Mouse (Mus musculus): ENCODE measurements at regions not wholly inside any gene's neighbourhood (a gene's known extent, or its start where the extent isn't known, plus 50 kb on each side); places are given as distances from the start of the nearest gene placed in this dataset.
A peak's percentile ranks its signal among the peaks of the same experiment; 100 is the strongest.

DNA sequence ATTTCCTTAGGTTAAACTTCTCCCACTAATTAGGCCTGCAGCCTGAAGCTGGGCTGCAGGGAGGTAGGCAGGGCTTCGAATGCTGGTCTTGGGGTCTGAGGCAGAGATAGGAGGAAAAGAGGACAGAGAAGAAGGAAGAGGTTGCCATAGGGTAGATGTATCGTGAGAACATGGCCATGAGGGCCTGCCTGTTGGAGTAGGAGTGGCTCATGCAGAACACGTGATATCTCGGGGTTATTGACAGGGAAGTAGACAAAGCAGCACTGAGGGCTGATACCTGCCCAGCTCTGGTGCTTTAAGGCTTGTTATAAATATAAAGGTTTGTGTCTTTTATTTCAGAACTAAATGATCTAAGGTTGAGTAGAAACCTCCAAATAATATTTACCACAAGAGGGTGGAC, 628.9 kb downstream of the Zfp706 start:
- no peak for DNase-seq

GRCm38 (mm10) chr15:36376551-36376950, 631.0 kb downstream of the Zfp706 start:
- DNase-seq = peak; percentile 11

- no peak for DNase-seq
Observed at GRCm38 (mm10) chr15:36375549-36375885, 632.1 kb downstream of the Zfp706 start.

- DNase-seq = peak; percentile 83
Observed at GRCm38 (mm10) chr15:36374732-36375548, 632.6 kb downstream of the Zfp706 start.

- peak; percentile 11 for DNase-seq
Observed at GRCm38 (mm10) chr15:36373900-36374611, 633.5 kb downstream of the Zfp706 start.

DNA sequence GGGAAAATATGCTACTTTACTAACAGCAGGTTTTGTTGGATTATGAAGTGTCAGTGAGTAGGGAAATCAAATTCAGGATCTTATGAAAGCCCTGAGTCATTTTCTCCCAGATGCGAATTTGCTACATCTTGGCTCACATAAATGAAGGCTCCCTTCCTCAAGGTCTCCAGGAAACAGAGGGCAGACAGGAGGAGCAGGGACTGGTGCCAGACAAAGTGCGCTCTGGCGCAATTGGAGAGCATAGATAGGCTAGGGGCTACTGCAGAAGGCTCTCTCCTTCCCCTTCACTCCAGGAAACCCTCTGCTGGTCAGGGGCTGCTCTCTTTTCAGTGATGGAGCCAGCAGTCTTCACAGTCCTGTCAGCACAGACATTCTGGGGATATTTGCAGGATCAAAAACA, 634.1 kb downstream of the Zfp706 start:
- no peak for DNase-seq

DNA sequence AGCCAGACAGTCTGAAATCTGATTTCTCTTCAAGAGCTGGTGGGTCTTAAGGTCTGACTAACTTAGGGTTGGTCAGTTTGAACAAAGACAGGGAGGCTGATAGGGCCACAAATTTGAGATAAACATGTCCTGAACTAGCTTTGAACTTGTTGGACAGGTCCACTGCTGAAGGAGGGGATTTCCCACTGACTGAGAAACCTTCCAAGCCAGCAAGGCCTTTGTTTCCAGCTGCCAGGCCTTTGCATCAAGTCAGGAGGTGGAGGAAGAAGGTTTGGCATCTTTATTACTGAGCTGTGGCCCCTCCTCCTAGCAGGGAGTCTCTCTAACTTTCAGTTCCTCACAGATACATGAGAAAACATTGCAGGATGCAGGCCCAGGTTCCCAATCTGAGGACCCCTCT, 636.2 kb downstream of the Zfp706 start:
- no peak for DNase-seq

- DNase-seq = no peak
Observed at GRCm38 (mm10) chr15:36370906-36371305, 636.7 kb downstream of the Zfp706 start.

DNA sequence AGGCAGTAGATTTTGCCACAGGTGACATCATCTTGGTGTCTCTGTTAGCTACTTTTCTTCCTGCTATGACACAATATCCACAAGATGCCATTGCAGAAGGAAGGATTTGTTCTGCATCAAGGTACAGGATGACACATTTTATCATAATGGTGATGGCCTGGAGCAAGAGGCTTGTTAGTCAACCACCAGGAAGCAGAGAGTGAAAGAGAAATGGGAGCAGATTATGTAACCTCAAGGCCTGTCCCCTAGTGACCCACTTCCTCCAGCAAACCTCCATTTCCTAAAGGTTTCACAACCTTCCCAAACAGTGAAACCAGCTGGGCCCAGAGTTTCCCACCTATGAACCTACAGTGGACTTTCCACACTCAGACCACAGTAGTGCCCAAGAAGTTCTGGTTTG, 640.3 kb downstream of the Zfp706 start:
- no peak for DNase-seq

GRCm38 (mm10) chr15:36364757-36365156, 642.8 kb downstream of the Zfp706 start:
- no peak for DNase-seq

DNA sequence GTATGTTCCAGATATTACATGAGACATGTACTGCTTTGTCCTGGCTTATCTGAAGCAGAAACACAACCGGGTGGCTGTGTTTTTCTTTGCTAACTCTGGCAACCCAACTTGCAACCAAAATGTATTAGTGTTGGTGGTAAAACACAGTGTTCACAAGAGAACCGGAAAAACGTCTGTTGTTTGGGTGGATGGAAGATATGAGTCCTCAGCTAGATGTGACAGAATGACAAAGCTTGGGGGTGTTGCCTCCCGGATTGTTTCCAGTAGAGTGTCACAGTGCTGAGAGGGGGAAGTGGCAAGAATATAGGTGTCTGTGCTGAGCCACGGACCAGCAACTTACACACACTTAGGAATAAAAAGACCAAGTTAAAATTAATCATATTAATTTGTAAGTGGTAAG, 643.5 kb downstream of the Zfp706 start:
- DNase-seq = no peak

DNA sequence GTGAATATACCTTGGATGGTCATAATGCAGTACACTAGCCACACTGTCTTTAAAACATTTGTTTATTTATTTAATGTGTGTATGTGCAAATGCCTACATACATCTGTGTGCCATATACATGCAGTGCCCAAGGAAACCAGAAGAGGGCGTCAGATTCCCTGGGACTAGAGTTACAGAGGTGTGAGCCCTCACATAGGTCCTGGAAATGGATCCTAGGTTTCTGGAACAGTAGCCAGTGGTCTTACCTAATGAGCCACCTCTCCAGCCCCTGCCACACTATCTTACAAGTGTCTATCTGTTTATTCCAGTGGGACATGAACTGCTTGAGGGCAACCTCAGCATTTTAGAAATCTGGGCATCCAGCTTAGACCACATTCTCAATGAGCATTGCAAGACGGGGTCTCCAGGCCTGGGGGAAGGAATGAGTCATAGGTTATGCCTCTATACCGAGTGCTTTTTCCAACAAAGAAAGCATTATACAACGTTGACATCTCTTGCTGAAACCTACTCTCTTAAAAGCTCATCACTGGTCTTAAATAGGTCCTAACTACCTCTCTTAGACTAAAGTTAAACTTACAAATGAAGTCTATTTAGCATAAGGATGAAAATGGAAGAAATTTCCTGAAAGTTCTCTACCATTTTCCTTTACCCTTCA, 644.5 kb downstream of the Zfp706 start:
- DNase-seq = no peak

- no peak for DNase-seq
Observed at GRCm38 (mm10) chr15:36361522-36362148, 645.9 kb downstream of the Zfp706 start.

GRCm38 (mm10) chr15:36360694-36361521, 646.7 kb downstream of the Zfp706 start:
- no peak for DNase-seq

DNA sequence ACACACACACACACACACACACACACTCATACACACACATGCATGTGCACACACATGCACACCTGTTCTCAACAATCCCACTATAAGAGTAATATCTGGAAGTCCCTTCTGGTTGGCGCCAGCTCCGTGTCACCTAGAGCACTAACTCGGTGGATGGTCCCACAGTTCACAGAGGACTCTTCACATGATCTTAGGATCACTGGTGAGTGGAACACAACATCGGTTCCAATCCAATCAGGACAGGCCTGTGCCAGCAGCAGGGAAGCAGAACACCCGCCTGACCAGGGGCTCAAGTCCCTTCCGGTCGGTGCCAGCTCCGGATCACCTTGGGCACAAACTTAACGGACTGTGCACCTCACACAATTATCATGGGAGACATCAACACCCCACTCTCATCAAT, 651.7 kb downstream of the Zfp706 start:
- no peak for DNase-seq

- DNase-seq = no peak
Observed at GRCm38 (mm10) chr15:36354545-36354944, 653.0 kb downstream of the Zfp706 start.

GRCm38 (mm10) chr15:36353793-36354192, 653.8 kb downstream of the Zfp706 start:
- no peak for DNase-seq

DNA sequence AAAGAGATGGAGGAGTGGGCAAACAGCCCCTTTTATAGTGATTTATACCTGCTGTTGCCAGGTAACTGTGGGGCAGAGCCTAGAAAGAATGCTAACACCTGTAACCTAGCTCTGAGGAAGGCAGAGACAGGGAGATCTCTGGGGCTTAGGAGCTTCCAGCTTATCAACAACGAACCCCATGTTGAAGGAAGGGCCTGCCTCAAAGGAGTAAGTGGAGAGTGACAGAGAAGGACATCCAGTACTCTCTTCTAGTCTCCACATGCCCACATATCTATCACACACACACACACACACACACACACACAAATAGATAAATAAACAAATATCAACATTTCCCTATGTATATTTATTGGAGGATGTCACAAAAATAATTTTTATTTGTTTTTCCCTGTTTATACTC, 654.6 kb downstream of the Zfp706 start:
- no peak for DNase-seq

DNA sequence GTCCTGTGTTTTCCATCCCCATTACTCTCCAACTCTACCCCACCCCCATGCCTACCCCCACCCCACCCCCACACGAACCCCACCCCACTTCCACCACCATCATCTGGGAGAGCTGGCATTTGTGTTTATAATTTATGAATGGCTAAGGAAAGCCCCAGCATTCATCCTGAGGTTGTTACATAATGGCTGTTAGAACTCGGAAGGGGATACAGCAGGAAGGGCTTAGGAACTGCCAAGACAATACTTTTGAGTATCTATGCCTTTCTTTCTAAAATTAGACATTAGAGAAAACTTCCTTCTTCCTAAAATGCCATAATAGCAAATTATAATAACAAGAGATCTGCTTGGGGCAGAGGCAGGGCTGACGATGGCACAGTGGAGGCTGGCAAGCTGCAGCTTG, 655.9 kb downstream of the Zfp706 start:
- DNase-seq = no peak

DNA sequence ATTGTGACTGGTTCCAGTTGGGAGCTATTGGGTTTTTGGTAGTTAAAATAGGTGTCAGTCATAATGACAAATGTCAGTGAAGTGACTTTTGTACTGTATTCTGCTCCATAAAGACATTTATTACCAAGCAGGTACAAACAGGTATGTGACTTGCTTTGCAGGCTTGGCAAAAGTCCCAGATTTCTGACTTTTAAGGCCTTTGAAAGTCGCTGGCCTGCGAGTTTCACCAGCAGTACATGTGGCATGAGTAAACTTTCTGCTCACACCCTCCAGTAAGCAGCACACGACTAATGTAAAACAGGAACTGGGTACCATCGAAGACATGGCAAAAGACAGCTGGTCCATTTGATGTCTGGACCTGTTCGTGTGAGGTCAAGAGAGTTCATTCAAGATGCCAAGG, 659.2 kb downstream of the Zfp706 start:
- DNase-seq = no peak

DNA sequence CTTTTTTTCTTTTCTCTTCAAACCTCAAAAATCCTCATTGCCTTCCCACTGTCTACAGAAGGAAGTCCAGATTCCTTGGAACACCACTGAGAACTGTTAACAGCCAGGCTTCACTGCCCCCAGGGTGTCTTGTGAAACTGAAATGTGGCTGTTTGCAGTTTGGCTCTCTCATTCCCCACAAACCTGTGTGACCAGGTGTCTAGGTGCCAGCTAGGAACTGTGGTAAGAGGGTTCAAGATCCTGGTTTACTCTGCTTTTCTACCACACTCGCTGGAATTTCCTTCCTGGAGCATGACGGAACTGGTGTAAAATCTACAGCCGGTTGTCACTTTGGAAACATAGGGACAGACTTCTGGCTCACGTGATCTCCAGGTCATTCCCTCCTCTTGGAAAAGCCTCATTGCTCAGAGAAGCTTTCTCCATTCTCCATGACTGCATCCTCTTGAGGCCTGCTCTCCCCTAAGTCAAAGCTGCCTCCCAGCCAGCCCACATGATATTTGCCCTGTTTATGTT, 660.2 kb downstream of the Zfp706 start:
- no peak for DNase-seq

DNA sequence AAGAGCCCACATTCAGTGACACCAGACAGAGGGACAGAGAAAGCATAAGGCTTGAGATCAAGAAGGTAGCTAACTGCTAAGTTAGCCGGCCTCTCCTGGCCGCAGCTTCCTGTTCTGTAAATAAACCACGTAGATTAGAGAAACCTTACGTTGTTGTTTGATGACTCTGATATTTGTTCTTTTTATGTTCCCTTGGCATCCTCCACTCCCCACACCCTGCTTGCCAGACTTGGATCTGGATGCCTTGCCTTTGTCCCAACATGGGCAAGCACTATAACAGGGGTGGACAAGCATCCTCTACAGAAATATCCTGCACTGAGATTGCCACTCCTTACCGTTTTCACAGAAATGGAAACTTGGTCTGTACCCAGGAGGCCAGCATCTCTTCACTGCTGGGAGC, 661.4 kb downstream of the Zfp706 start:
- DNase-seq = no peak
